Mouse (Mus musculus) lung, embryonic 15.5 days (tissue): ENCODE results near the gene Stum. TPM values are rescaled to one million over a fixed set of nuclear protein-coding genes. Genes with fewer than 3 reads are reported as not detected.

Source experiments
- ATAC-seq: fragments of 200-750 bp; cut with Nextera tagmentation; 2 replicates; pipeline ENCODE4 v1.8.0; 2017; ENCODE audit warnings: moderate number of reproducible peaks, borderline replicate concordance; ENCODE audit not compliant: low FRiP score, low TSS enrichment; ENCODE audit errors: extremely low read depth
- H3K27ac ChIP-seq: fragments of 300-500 bp; sonication (generic); 2 replicates; pipeline ENCODE4 v1.5.1; 2015; ENCODE audit warnings: moderate library complexity, mild to moderate bottlenecking, inconsistent platforms
- H3K27me3 ChIP-seq: fragments of 300-500 bp; sonication (generic); 2 replicates; pipeline ENCODE4 v1.6.1; 2015; ENCODE audit warnings: inconsistent platforms
- H3K36me3 ChIP-seq: fragments of 300-500 bp; sonication (generic); 2 replicates; pipeline ENCODE4 v1.6.1; 2015; ENCODE audit warnings: inconsistent platforms
- H3K4me1 ChIP-seq: fragments of 300-500 bp; sonication (generic); 2 replicates; pipeline ENCODE4 v1.6.1; 2015; ENCODE audit warnings: inconsistent platforms
- H3K4me2 ChIP-seq: fragments of 300-500 bp; sonication (generic); 2 replicates; pipeline ENCODE4 v1.6.1; 2015; ENCODE audit warnings: inconsistent platforms, mild to moderate bottlenecking, moderate library complexity
- H3K4me3 ChIP-seq: fragments of 300-500 bp; sonication (generic); 2 replicates; pipeline ENCODE4 v1.5.1; 2015; ENCODE audit warnings: mild to moderate bottlenecking, inconsistent platforms
- H3K9ac ChIP-seq: fragments of 300-500 bp; sonication (generic); 2 replicates; pipeline ENCODE4 v1.6.1; 2015; ENCODE audit warnings: inconsistent platforms
- H3K9me3 ChIP-seq: fragments of 300-500 bp; sonication (generic); 2 replicates; pipeline ENCODE4 v1.6.1; 2016; ENCODE audit warnings: inconsistent platforms
- WGBS: fragments of 180-500 bp; shearing (Covaris S2); methylation state at CpG from one replicate; pipeline ENCODE4 v1.1.7; 2015; 5-methylcytosine and 5-hydroxymethylcytosine counted together
- polyA plus RNA-seq: library from polyadenylated mRNA; unstranded; fragments of >200 nt; fragmentation: Nextera tagmentation; extraction: Ambion mirVana; gene quantifications from 2 replicates; pipeline ENCODE4 v1.2.1, GENCODE M21; 2015

The Stum gene
- polyA plus RNA-seq, 1 experiment from 2014 or later: 0.17 TPM

GRCm38 (mm10) chr1:180402481-180403081, 80.7 kb downstream of the Stum start:
- H3K4me3 ChIP-seq: no peak overlapping the region
- no peaks in the 10 kb centered on the region for H3K27me3 ChIP-seq
- no peak overlapping the region for H3K9ac ChIP-seq
- no peaks in the 10 kb centered on the region for H3K9me3 ChIP-seq
- no peaks in the 10 kb centered on the region for H3K36me3 ChIP-seq
- H3K4me2 ChIP-seq: no peak overlapping the region
- ATAC-seq: no peak
- peak overlapping the region; percentile 95 for H3K27ac ChIP-seq
- 56% methylated on average over 11 of the region's 11 CpGs for WGBS
- peaks cover 76% of the 10 kb centered on the region for H3K4me1 ChIP-seq

- ATAC-seq: no peak
- Histone ChIP-seq H3K27me3 (no peaks in the 10 kb centered on the region), H3K9ac (no peak overlapping the region), H3K4me3 (no peak overlapping the region), H3K9me3 (no peaks in the 10 kb centered on the region), H3K36me3 (no peaks in the 10 kb centered on the region), H3K27ac (peak overlapping the region; percentile 95), H3K4me1 (peaks cover 73% of the 10 kb centered on the region), H3K4me2 (no peak overlapping the region)
- 69% methylated on average over 6 of the region's 6 CpGs for WGBS
Observed at GRCm38 (mm10) chr1:180401725-180402124, 81.6 kb downstream of the Stum start.

GRCm38 (mm10) chr1:180400691-180401455, 82.4 kb downstream of the Stum start:
- H3K27me3 ChIP-seq: no peaks in the 10 kb centered on the region
- H3K27ac ChIP-seq: peak overlapping the region; percentile 95; the same call in 1 of the 2 replicates
- no peaks in the 10 kb centered on the region for H3K9me3 ChIP-seq
- ATAC-seq: no peak
- no peaks in the 10 kb centered on the region for H3K36me3 ChIP-seq
- no peak overlapping the region for H3K4me3 ChIP-seq
- peaks cover 69% of the 10 kb centered on the region for H3K4me1 ChIP-seq
- 67% methylated on average over 4 of the region's 4 CpGs for WGBS
- H3K4me2 ChIP-seq: no peak overlapping the region
- no peak overlapping the region for H3K9ac ChIP-seq

GRCm38 (mm10) chr1:180398446-180398845, 84.9 kb downstream of the Stum start:
- no peak overlapping the region for H3K27ac ChIP-seq
- peaks cover 58% of the 10 kb centered on the region for H3K4me1 ChIP-seq
- no peak overlapping the region for H3K4me2 ChIP-seq
- no peak overlapping the region for H3K4me3 ChIP-seq
- no peak for ATAC-seq
- H3K36me3 ChIP-seq: no peaks in the 10 kb centered on the region
- no peaks in the 10 kb centered on the region for H3K27me3 ChIP-seq
- no peaks in the 10 kb centered on the region for H3K9me3 ChIP-seq
- 61% methylated on average over 3 of the region's 3 CpGs for WGBS
- H3K9ac ChIP-seq: no peak overlapping the region

GRCm38 (mm10) chr1:180397734-180398133, 85.6 kb downstream of the Stum start:
- WGBS: 35% methylated on average over 5 of the region's 5 CpGs
- Histone ChIP-seq H3K4me1 (peaks cover 58% of the 10 kb centered on the region), H3K36me3 (no peaks in the 10 kb centered on the region), H3K27ac (no peak overlapping the region), H3K9ac (no peak overlapping the region), H3K9me3 (no peaks in the 10 kb centered on the region), H3K4me2 (no peak overlapping the region), H3K4me3 (no peak overlapping the region), H3K27me3 (no peaks in the 10 kb centered on the region)
- no peak for ATAC-seq

- no peaks in the 10 kb centered on the region for H3K9me3 ChIP-seq
- H3K27ac ChIP-seq: peak overlapping the region; percentile 48; the same call in 1 of the 2 replicates
- no peak overlapping the region for H3K4me2 ChIP-seq
- no peak for ATAC-seq
- no peaks in the 10 kb centered on the region for H3K36me3 ChIP-seq
- H3K27me3 ChIP-seq: no peaks in the 10 kb centered on the region
- no peak overlapping the region for H3K9ac ChIP-seq
- peaks cover 47% of the 10 kb centered on the region for H3K4me1 ChIP-seq
- H3K4me3 ChIP-seq: no peak overlapping the region
- 78% methylated on average over 12 of the region's 12 CpGs for WGBS
Observed at GRCm38 (mm10) chr1:180393873-180394272, 89.4 kb downstream of the Stum start.

- H3K27me3 ChIP-seq: no peaks in the 10 kb centered on the region
- no peak overlapping the region for H3K4me3 ChIP-seq
- no peaks in the 10 kb centered on the region for H3K9me3 ChIP-seq
- WGBS: 56% methylated on average over 9 of the region's 9 CpGs
- no peak overlapping the region for H3K9ac ChIP-seq
- H3K36me3 ChIP-seq: no peaks in the 10 kb centered on the region
- H3K4me1 ChIP-seq: peaks cover 53% of the 10 kb centered on the region
- H3K4me2 ChIP-seq: no peak overlapping the region
- peak overlapping the region; percentile 48 for H3K27ac ChIP-seq
- no peak for ATAC-seq
Observed at GRCm38 (mm10) chr1:180393017-180393797, 90.1 kb downstream of the Stum start.

- H3K9me3 ChIP-seq: no peaks in the 10 kb centered on the region
- no peak overlapping the region for H3K9ac ChIP-seq
- peaks cover 56% of the 10 kb centered on the region for H3K4me1 ChIP-seq
- no peaks in the 10 kb centered on the region for H3K36me3 ChIP-seq
- H3K27ac ChIP-seq: peak overlapping the region; percentile 48; the same call in 1 of the 2 replicates
- ATAC-seq: no peak
- WGBS: 65% methylated on average over 5 of the region's 5 CpGs
- H3K4me3 ChIP-seq: no peak overlapping the region
- H3K27me3 ChIP-seq: no peaks in the 10 kb centered on the region
- H3K4me2 ChIP-seq: no peak overlapping the region
Observed at GRCm38 (mm10) chr1:180392137-180392798, 91.0 kb downstream of the Stum start.

GRCm38 (mm10) chr1:180391575-180391945, 91.7 kb downstream of the Stum start:
- peaks cover 59% of the 10 kb centered on the region for H3K4me1 ChIP-seq
- no peak overlapping the region; the same call in 1 of the 2 replicates for H3K27ac ChIP-seq

GRCm38 (mm10) chr1:180390746-180391574, 92.3 kb downstream of the Stum start:
- H3K4me1 ChIP-seq: peaks cover 60% of the 10 kb centered on the region
- H3K4me3 ChIP-seq: no peak overlapping the region
- H3K9me3 ChIP-seq: no peaks in the 10 kb centered on the region
- no peaks in the 10 kb centered on the region for H3K36me3 ChIP-seq
- no peak overlapping the region for H3K9ac ChIP-seq
- H3K27me3 ChIP-seq: no peaks in the 10 kb centered on the region
- no peak for ATAC-seq
- WGBS: 71% methylated on average over 10 of the region's 10 CpGs
- H3K27ac ChIP-seq: peak overlapping the region; percentile 81
- no peak overlapping the region for H3K4me2 ChIP-seq

More at GRCm38 (mm10) chr1:180391575-180391945, 91.7 kb downstream of the Stum start:
- ATAC-seq: no peak
- no peaks in the 10 kb centered on the region for H3K27me3 ChIP-seq
- H3K9me3 ChIP-seq: no peaks in the 10 kb centered on the region
- no peak overlapping the region for H3K9ac ChIP-seq
- H3K4me3 ChIP-seq: no peak overlapping the region
- 79% methylated on average over 4 of the region's 4 CpGs for WGBS
- no peaks in the 10 kb centered on the region for H3K36me3 ChIP-seq
- no peak overlapping the region for H3K4me2 ChIP-seq

- Histone ChIP-seq H3K27me3 (no peaks in the 10 kb centered on the region), H3K4me2 (no peak overlapping the region), H3K4me1 (peaks cover 58% of the 10 kb centered on the region), H3K27ac (peak overlapping the region; percentile 81), H3K9ac (no peak overlapping the region), H3K36me3 (no peaks in the 10 kb centered on the region), H3K4me3 (no peak overlapping the region), H3K9me3 (no peaks in the 10 kb centered on the region)
- no peak for ATAC-seq
- 48% methylated on average over 3 of the region's 3 CpGs for WGBS
Observed at GRCm38 (mm10) chr1:180390321-180390731, 93.0 kb downstream of the Stum start.
